Mouse (Mus musculus) lung, adult 10 weeks (tissue): ENCODE measurements around the gene Gm10277. TPM values are rescaled to one million over a fixed set of nuclear protein-coding genes. Genes with fewer than 3 reads are reported as not detected.

Experiments
- polyA plus RNA-seq: library from polyadenylated mRNA; stranded (reverse); fragments of 350-450 nt; fragmentation: Illumina TruSeq; extraction: RNeasy Lipid Tissue Mini Kit (QIAGEN cat#74804); gene quantifications from one replicate; pipeline ENCODE4 v1.2.3, GENCODE M21; 2014; ENCODE audit warnings: low read depth, low replicate concordance; ENCODE audit not compliant: insufficient read depth

The Gm10277 gene
- polyA plus RNA-seq = not detected

GRCm38 (mm10) chr11:77787707-77788106 is at the start of gene Gm10277:
TSS of gene Gm10277 (minus strand) at chr11:77787747.

GRCm38 (mm10) chr11:77762783-77763672 is 24.5 kb downstream of the Gm10277 start, which contains the start of gene Myo18a:
TSS of gene Myo18a (plus strand) at chr11:77763246.

Other genes with a start within 250 kb of the Gm10277 start
- 8.6 TPM for gene Taok1, start 179.9 kb downstream of the Gm10277 start, polyA plus RNA-seq
- gene Nufip2, start 101.6 kb downstream of the Gm10277 start, polyA plus RNA-seq = 9.2 TPM
- not detected for gene Cryba1, start 62.5 kb downstream of the Gm10277 start, polyA plus RNA-seq
- gene Myo18a, start 24.5 kb downstream of the Gm10277 start, polyA plus RNA-seq = 24.3 TPM
- 0.76 TPM for gene Pipox, start 106.3 kb upstream of the Gm10277 start, polyA plus RNA-seq
- gene Sez6, start 143.1 kb upstream of the Gm10277 start, polyA plus RNA-seq = not detected
- gene Phf12, start 195.0 kb upstream of the Gm10277 start, polyA plus RNA-seq = 15.7 TPM
- gene Dhrs13, start 244.5 kb upstream of the Gm10277 start, polyA plus RNA-seq = 8.8 TPM